In the genomic region with DNA sequence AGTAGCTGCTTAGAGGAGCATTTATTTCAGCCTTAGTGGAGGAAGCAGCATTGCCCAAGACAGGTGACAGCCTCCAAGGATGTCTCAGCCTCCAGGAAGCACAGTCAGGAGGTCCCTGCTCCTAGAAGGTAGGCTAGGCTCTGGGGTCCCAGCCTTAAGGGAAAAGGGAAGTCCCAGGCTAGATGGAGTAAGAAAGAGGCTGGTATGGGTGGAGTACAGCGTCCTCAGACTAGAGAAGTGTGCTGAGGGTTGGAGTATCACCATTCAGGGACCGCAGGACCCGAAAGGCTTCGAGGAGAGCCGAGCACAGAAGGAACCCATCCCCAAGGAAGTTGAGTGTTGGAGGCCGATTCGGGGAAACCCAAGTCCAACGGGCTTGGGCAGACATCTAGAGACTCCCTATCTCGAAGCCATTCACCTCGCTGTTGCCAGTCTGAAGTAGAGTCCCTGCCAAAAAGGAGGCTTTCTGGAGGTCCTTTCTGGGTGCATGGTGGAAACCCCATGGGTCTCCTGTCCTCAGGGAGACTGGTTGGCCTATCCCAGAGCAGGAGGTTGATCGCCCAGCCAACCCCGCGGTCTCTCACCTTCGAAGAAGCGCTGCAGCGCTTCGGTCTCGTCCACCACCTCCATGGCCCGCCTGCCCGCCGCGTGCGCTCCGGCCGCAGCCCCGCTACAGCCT, we compare ENCODE assay signal across 8 mouse cellular contexts. TPM values are rescaled to one million over a fixed set of nuclear protein-coding genes. Genes with fewer than 3 reads are reported as not detected.
DNase-seq lines count a peak whose midpoint lies in the region; ATAC-seq and TF ChIP-seq lines count a peak whose summit lies in the region.

No protein-coding gene starts in this region.

- 5% methylated on average over 23 of the region's 26 CpGs for WGBS in embryonic facial prominence, embryonic 12.5 days
- 2% methylated on average over 26 of the region's 26 CpGs for WGBS in intestine, embryonic 16.5 days
- WGBS in neural tube, embryonic 13.5 days: 6% methylated on average over 26 of the region's 26 CpGs

- no peak for TF ChIP-seq CTCF in left cerebral cortex, adult 2 months (IDR thresholded peaks at IDR 0.05)

- H3K4me3 ChIP-seq in left cerebral cortex, adult 2 months: peak overlapping the region; percentile 36
- H3K4me3 ChIP-seq in embryonic facial prominence, embryonic 12.5 days: peak overlapping the region; percentile 43
- H3K4me3 ChIP-seq in intestine, embryonic 16.5 days (ENCODE audit: low read length): peak overlapping the region; percentile 62
- H3K4me3 ChIP-seq in neural tube, embryonic 13.5 days: peak overlapping the region; percentile 44

- H3K4me2 ChIP-seq in embryonic facial prominence, embryonic 12.5 days (replicated peaks): peak overlapping the region; percentile 74
- H3K4me2 ChIP-seq in intestine, embryonic 16.5 days (ENCODE audit: low read depth, low read length): peak overlapping the region; percentile 67
- peak overlapping the region; percentile 68 for H3K4me2 ChIP-seq in neural tube, embryonic 13.5 days

- H3K9me3 ChIP-seq in embryonic facial prominence, embryonic 12.5 days: no peaks in the 10 kb centered on the region
- H3K9me3 ChIP-seq in intestine, embryonic 16.5 days (ENCODE audit: control insufficient read depth, low read length): no peaks in the 10 kb centered on the region
- no peaks in the 10 kb centered on the region for H3K9me3 ChIP-seq in neural tube, embryonic 13.5 days

- DNase-seq in left cerebral cortex, adult 2 months (ENCODE audit: extremely low spot score in 1 of 2, low spot score in 2 of 2): no peak
- no peak for DNase-seq in left cerebral cortex, adult 18-20 months (ENCODE audit: low spot score in 2 of 2)
- no peak for DNase-seq in right cerebral cortex, postnatal 10 days (ENCODE audit: low spot score in 2 of 2)
- no peak for DNase-seq in left cerebral cortex, postnatal 4 days
- no peak for DNase-seq in retina, postnatal 1 day

- H3K27ac ChIP-seq in left cerebral cortex, adult 2 months: peak overlapping the region; percentile 61
- H3K27ac ChIP-seq in embryonic facial prominence, embryonic 12.5 days: no peak overlapping the region
- H3K27ac ChIP-seq in intestine, embryonic 16.5 days (ENCODE audit: low read length): peak overlapping the region; percentile 14
- no peak overlapping the region for H3K27ac ChIP-seq in neural tube, embryonic 13.5 days (replicated peaks)

- intact Hi-C loops in left cerebral cortex, adult 2 months (cut with DNase I): no loop called here
- intact Hi-C loops in left cerebral cortex, postnatal 4 days (cut with DNase I): no loop called here

- peaks cover 21% of the 10 kb centered on the region for H3K4me1 ChIP-seq in embryonic facial prominence, embryonic 12.5 days
- peaks cover 21% of the 10 kb centered on the region for H3K4me1 ChIP-seq in intestine, embryonic 16.5 days (ENCODE audit: control insufficient read depth, insufficient read depth, low read length)
- H3K4me1 ChIP-seq in neural tube, embryonic 13.5 days (replicated peaks): peaks cover 16% of the 10 kb centered on the region

- no peak for ATAC-seq in embryonic facial prominence, embryonic 12.5 days (ENCODE audit: insufficient number of reproducible peaks, insufficient read depth, low FRiP score, low TSS enrichment)
- no peak for ATAC-seq in intestine, embryonic 16.5 days
- ATAC-seq in neural tube, embryonic 13.5 days (ENCODE audit: low read depth): no peak

- H3K36me3 ChIP-seq in embryonic facial prominence, embryonic 12.5 days: no peaks in the 10 kb centered on the region
- no peaks in the 10 kb centered on the region for H3K36me3 ChIP-seq in intestine, embryonic 16.5 days (ENCODE audit: control insufficient read depth, insufficient read depth, low read length)
- no peaks in the 10 kb centered on the region for H3K36me3 ChIP-seq in neural tube, embryonic 13.5 days

- H3K27me3 ChIP-seq in embryonic facial prominence, embryonic 12.5 days: 0 out of 2 replicates have a peak, but pooled peaks cover 10% of the 10 kb centered on the region
- no peaks in the 10 kb centered on the region for H3K27me3 ChIP-seq in intestine, embryonic 16.5 days (replicated peaks; ENCODE audit: control insufficient read depth, insufficient read depth, low read length)
- peaks cover 36% of the 10 kb centered on the region for H3K27me3 ChIP-seq in neural tube, embryonic 13.5 days

- H3K9ac ChIP-seq in embryonic facial prominence, embryonic 12.5 days: peak overlapping the region; percentile 59
- peak overlapping the region; percentile 83 for H3K9ac ChIP-seq in intestine, embryonic 16.5 days (ENCODE audit: low read depth, low read length)
- peak overlapping the region; percentile 68 for H3K9ac ChIP-seq in neural tube, embryonic 13.5 days

RNA-seq across cellular contexts. Expression of a gene that starts 0.4 kb away (rescaled TPM):
- total RNA-seq in left cerebral cortex, adult 2 months (2021): 10 to 100 TPM; 14.0 to 15.3 TPM
- 10 to 100 TPM; 14.1 to 17.2 TPM for total RNA-seq in left cerebral cortex, adult 18-20 months (2021)
- 1.9 and 2.5 TPM in 2 replicates for polyA plus RNA-seq in embryonic facial prominence, embryonic 12.5 days (2016; fragmentation: Nextera tagmentation; extraction: Ambion mirVana)
- polyA plus RNA-seq in intestine, embryonic 16.5 days (2015; fragmentation: Nextera tagmentation; extraction: Ambion mirVana): 9.9 and 10.1 TPM in 2 replicates
- polyA plus RNA-seq in neural tube, embryonic 13.5 days (2015; fragmentation: Nextera tagmentation; extraction: Ambion mirVana): 0.67 and 0.69 TPM in 2 replicates
- total RNA-seq in left cerebral cortex, postnatal 4 days (2021): 1 to 10 TPM; 1.6 to 1.8 TPM

RNA-seq across cellular contexts. Expression of a gene that starts 36.1 kb away (rescaled TPM):
- 10 to 100 TPM; 10.5 to 11.6 TPM for total RNA-seq in left cerebral cortex, adult 2 months (2021)
- total RNA-seq in left cerebral cortex, adult 18-20 months (2021): 10 to 100 TPM; 12.1 to 14.1 TPM
- polyA plus RNA-seq in embryonic facial prominence, embryonic 12.5 days (2016; fragmentation: Nextera tagmentation; extraction: Ambion mirVana): 90.1 and 95.5 TPM in 2 replicates
- 77.9 and 87.8 TPM in 2 replicates for polyA plus RNA-seq in intestine, embryonic 16.5 days (2015; fragmentation: Nextera tagmentation; extraction: Ambion mirVana)
- 31.6 and 33.4 TPM in 2 replicates for polyA plus RNA-seq in neural tube, embryonic 13.5 days (2015; fragmentation: Nextera tagmentation; extraction: Ambion mirVana)
- total RNA-seq in left cerebral cortex, postnatal 4 days (2021): 10 to 100 TPM; 11.7 to 11.9 TPM

RNA-seq across cellular contexts. Expression of a gene that starts 36.3 kb away (rescaled TPM):
- total RNA-seq in left cerebral cortex, adult 2 months (2021): 10 to 100 TPM; 55.9 to 64.2 TPM
- total RNA-seq in left cerebral cortex, adult 18-20 months (2021): 10 to 100 TPM; 68.6 to 71.2 TPM
- 389 and 410 TPM in 2 replicates for polyA plus RNA-seq in embryonic facial prominence, embryonic 12.5 days (2016; fragmentation: Nextera tagmentation; extraction: Ambion mirVana)
- polyA plus RNA-seq in intestine, embryonic 16.5 days (2015; fragmentation: Nextera tagmentation; extraction: Ambion mirVana): 466 and 467 TPM in 2 replicates
- polyA plus RNA-seq in neural tube, embryonic 13.5 days (2015; fragmentation: Nextera tagmentation; extraction: Ambion mirVana): 347 and 404 TPM in 2 replicates
- total RNA-seq in left cerebral cortex, postnatal 4 days (2021): 100 to 1,000 TPM; 105 to 114 TPM

RNA-seq across cellular contexts. Expression of a gene that starts 57.4 kb away (rescaled TPM):
- total RNA-seq in left cerebral cortex, adult 2 months (2021): 100 to 1,000 TPM; 181 to 201 TPM
- total RNA-seq in left cerebral cortex, adult 18-20 months (2021): 100 to 1,000 TPM; 171 to 184 TPM
- polyA plus RNA-seq in embryonic facial prominence, embryonic 12.5 days (2016; fragmentation: Nextera tagmentation; extraction: Ambion mirVana): 139 and 144 TPM in 2 replicates
- 146 and 154 TPM in 2 replicates for polyA plus RNA-seq in intestine, embryonic 16.5 days (2015; fragmentation: Nextera tagmentation; extraction: Ambion mirVana)
- polyA plus RNA-seq in neural tube, embryonic 13.5 days (2015; fragmentation: Nextera tagmentation; extraction: Ambion mirVana): 146 and 151 TPM in 2 replicates
- 100 to 1,000 TPM; 149 to 158 TPM for total RNA-seq in left cerebral cortex, postnatal 4 days (2021)

Comparison
In these comparisons a context has a peak if more than half of its experiments do, and no peak if none do; other contexts are left out.
1. RNA of a gene that starts 0.4 kb away (total RNA-seq): 14.1 to 17.2 TPM in left cerebral cortex, adult 18-20 months and 14.0 to 15.3 TPM in left cerebral cortex, adult 2 months; 1.6 to 1.8 TPM in left cerebral cortex, postnatal 4 days; every median in the first group is over 4 times any median in the second.
2. H3K27ac ChIP-seq: peak in left cerebral cortex, adult 2 months (single experiment) and intestine, embryonic 16.5 days (single experiment); none in embryonic facial prominence, embryonic 12.5 days (single experiment) and neural tube, embryonic 13.5 days (single experiment).
3. Peak in every context shown above with its lines, with median percentiles within 50 percentile points of each other: H3K4me3 ChIP-seq, H3K4me2 ChIP-seq and H3K9ac ChIP-seq.